Mouse (Mus musculus) granulocyte monocyte progenitor cell, adult 5-6 weeks (primary cell): ENCODE data around the gene Shtn1. TPM values are rescaled to one million over a fixed set of nuclear protein-coding genes. Genes with fewer than 3 reads are reported as not detected.
A peak's percentile ranks its signal among the peaks of the same experiment; 100 is the strongest.

ENCODE experiments used
- ATAC-seq: replicated peaks from 2 replicates; pipeline ENCODE4 v1.8.0; 2016; ENCODE audit warnings: mild to moderate bottlenecking, moderate TSS enrichment, inconsistent platforms; ENCODE audit not compliant: poor library complexity, severe bottlenecking
- total RNA-seq, 2 experiments: library from RNA; stranded (forward) in 1 of 2; stranded (reverse) in 1 of 2; fragments of 200-712, 200-1000 nt in 1 of 2; fragments of >200 nt in 1 of 2; fragmentation: Nextera tagmentation in 1 of 2; gene quantifications; 2 replicates each; pipeline ENCODE4 v1.2.3; 2014 to 2017

Shtn1 gene
- total RNA-seq, 2 experiments from 2014 or later = 0.05 to 1.2 TPM

DNA sequence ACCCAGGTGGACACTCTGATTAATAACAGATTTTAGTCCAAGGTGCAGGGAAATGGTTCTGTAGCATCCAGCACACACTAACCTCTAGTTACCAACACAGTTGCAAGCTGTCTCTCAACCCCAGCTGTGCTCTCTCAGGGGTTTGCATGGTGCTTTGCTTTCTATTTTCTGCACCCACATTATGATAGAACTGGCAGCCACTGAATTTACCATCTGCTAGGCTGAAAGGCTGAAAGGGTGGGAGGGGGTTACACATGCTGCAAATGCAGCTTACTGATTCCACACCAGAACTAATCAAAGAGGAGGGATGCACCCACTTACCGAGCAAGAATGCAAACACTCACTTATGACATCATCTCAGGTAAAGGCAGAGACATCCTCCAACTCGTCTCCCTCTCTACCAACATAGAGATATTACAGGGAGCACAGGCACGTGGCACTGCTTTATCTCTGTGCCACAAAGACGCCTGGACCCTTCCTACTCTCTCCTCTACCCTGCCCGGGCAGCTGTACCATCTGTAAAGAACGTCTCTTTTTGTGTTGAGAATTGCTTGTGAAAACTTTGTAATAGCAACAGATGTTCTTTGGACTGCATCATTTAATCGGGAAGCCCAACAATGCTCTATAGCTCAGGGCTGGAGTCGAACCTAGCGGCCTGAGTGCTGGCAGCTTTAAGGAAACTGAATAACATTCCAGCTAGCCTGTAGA, 23.0 kb downstream of the Shtn1 start:
- no peak for ATAC-seq

DNA sequence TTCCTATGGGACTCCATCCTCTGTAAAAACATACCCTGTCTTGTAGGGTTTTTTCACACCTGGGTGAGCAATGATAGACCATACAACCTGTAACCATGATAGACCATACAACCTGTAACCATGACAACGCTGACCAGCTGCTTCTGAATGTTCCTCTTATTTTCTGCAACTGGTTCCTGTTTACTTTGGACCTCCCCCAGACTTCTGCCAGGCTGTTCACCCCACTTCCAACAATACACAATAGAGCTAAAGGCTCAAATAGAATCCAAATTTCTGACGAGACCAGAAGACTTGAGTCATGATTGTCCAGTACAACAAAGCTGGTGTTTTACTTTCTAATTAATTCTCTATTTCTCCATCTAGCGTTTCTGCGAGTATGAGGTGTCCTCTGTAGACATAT, 23.8 kb downstream of the Shtn1 start:
- no peak for ATAC-seq

DNA sequence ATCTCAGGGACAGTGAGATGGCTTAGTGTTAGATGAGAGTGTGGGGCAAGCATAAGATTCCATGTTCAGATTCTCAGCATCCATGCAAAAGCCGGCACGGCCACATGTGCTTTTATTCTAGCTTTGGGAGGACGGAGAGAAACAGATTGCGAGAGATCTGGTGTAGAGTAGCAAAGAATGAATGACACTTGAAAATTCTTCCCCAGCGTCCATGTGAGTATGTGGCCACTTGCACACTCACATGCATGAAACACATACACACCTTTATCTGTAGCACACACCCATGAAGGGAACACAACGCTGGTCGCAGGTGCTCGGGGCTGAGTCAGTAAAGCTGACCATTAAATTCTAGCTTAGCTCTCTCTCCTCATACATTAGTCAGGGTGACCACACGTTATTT, 24.3 kb downstream of the Shtn1 start:
- ATAC-seq = no peak

DNA sequence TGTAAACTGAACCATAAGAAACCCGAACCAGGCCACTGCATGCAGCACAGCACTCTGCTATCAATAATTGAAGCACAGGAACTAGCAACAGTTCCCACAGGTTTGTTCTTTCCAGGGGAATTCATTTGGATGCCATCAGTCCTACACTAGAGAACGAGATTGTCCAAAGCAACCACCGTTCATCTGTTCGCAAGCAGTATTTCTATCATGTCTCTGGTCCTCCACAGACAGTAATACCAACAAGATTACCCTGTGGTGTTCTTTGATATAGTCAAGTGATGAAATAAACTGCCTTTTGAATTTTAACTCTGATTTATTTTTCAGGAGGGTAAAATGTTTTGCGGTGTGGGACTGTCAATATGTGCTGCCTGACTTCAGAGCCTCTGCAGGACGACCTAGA, 27.0 kb downstream of the Shtn1 start:
- no peak for ATAC-seq

DNA sequence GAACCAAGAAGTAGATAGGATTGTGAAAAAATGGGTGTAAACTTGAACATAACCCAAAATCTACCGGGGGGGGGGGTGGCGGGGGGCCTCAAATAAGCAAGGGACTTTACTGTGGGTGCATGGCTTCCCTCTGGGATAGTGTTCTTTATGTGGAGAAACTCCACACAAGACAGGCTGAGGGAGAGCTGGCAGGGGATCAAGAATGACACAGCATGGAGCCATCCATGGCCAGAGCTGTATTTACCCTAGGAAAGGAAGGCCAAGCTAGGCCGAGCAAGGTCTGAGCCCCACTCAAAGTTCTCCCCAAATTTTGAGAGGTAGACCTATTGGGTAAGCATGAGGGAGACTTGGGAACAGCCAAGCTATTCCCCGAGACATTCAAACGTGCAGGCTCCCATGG, 28.4 kb downstream of the Shtn1 start:
- no peak for ATAC-seq

DNA sequence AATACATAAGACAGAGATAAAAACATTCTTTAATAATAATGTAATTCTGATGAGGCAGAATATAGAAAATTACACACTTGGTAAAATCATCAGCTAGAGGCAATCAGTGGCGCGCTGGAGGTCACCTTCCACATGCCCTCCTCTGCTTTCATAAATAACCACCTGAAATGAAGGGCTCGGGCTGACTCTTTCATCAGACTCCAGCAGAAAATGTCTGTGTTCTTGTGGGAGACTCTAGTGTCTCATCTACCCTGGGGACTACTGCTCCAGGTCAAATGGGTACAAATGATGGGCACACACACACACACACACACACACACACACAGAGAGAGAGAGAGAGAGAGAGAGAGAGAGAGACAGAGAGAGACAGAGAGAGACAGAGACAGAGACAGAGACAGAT, 34.8 kb downstream of the Shtn1 start:
- ATAC-seq = no peak

DNA sequence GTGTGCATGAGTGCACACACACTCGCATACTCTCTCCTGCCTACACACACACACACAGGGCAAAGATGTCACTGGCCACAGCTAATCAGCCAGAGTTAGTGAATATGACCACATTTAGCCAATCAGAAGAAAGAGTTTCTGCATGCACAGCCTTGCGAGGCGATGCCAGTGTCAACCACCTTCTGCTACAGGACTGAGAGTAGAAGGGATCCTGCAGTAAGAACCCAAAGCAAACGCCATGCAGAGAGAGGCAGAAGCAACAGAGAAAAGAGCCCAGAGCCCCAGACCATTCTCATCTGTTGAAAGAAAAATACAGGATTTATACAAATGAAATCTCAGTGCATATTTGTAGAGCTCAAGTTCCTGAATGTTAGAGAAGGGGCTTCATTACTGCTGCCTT, 37.1 kb downstream of the Shtn1 start:
- no peak for ATAC-seq

DNA sequence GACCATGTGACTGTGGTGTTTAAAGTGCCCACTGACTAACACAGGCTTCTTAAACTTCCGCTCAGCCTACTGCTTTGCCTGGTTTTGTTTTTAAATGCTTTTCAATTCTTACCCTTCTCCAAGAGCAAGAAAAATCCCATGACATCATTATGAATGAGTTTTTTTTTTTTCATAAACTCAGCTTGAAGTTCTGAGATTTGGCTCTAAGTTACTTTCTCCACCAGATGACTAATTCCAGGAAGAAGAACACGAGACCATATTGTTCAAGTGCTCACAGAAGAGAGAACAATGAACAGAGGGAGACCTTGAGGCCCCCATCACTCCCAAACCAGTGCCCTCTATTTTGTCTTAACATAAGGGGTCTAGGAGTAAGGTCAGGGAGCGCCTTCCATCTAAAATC, 39.1 kb downstream of the Shtn1 start:
- ATAC-seq = no peak

DNA sequence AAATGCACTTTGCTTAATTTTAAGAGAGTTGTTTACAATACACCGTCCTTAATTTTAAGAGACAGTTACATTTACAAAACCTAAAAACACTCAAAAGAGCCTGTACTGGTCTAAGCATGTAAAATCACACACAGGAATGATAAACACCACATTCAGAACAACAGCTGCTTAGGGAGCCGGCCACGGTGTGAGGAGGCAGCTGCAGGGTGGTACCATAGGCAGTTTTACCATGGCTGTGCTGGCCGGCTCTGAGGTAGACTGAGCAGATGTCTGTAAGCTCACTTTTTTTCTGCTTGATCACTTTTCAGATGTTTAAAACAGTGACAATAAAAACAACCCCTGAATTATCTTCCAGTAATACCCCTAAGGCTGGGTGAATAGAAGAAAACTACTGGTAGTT, 42.7 kb downstream of the Shtn1 start:
- no peak for ATAC-seq

DNA sequence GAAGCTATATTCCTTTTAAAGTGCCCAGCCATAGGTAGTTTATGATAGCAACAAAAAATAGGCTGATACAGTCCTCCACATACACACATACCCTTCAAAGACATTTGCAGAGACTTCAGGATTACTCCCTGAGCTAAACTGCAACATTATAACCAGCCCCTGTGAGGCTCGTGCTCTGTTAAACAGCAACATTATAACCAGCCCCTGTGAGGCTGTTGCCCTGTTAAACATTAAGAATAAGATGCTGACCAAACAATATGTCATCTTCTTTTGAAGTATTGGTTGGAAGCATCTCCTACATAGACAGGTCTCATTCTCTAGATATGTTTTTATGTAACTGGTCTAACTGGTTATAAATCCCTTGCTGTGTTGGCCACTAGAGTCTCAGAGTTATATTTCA, 45.7 kb downstream of the Shtn1 start:
- ATAC-seq = no peak

DNA sequence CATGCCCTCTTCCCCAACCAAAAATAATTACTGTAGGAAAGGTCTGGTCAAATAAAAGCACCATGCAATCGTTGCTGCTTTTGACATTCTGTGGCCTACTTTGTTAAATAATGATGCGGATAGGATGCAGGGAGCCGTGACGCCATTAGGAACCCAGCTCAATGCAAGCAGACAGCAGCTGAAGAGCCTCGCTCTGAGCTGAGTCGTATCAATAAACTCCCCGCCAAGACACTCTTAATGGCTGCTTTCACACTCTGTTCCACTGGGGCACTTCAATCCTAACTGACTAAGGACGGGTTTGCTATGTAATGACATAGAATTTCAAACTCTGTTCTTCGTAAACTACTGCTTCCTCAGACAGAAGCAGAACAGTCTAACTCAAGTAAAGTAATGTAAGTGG, 46.9 kb downstream of the Shtn1 start:
- ATAC-seq = no peak

DNA sequence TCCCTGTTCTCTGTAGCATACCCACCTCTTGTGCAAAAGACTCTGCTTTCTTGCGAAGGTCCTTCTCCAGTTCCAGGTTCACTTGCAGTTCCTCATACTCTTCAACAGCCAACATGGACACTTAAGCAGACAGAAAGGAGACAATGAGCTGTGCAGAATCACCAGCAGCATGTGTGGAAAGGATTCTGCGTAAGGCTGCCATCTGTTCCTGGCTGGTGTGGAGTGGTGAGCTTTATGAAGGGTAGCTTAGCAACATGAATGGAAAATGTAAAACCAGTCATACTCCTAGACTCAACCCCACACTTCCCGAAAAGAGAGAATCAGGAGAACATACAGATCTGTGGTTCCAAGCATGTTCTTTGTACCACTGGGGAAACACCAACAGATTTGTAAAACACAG, 47.8 kb downstream of the Shtn1 start:
- no peak for ATAC-seq

DNA sequence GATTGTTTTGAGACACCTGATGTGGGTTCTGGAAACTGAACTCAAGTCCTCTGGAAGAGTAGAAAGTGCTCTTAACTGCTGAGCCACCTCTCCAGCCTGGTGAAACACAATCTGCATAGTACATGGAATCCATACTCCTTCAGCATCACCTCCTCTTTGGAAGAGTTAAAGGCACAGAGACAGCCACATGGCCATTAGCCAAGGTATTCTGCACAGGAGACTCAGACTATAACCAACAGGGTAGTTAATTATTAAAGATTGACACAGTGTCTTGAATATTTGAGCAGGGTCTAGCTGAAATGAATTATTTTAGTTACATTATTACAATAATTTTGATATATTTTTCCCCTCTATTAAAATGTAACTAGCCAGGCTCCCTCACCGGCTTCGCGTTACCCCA, 52.0 kb downstream of the Shtn1 start:
- ATAC-seq = no peak

DNA sequence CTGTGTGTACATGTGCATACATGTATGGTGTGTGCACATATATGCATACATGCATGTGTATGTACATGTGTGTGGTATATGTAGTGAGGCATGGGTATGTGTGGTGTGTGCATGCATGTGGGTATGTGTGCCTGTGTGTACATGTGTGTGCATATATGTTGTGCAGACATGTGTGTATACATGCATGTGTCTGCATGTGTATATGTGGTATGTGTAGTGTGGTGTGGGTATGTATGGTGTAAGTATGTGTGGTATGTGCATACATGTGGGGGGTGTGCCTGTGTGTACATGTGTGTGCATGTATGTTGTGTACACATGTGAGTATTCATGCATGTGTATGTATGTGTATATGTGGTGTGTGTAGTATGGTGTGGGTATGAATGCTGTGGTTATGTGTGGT, 54.3 kb downstream of the Shtn1 start:
- no peak for ATAC-seq

DNA sequence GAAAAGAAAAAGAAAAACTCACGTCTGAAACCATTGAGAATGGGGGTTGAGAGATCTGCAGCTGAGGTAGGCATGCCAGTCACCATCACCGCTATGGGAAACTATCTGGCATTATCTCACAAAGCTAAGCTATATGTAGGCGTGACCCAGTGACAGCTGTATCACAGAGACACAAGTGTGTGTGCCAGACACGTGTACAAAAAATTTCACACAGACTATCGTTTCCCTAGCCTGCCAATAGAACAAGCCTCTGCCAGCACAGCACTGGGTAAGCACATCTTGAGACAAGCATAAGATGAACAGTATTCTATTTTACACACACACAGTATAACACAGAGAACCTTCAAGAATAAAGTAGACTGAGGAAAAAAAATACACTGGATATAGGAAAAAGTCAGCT, 65.1 kb downstream of the Shtn1 start:
- no peak for ATAC-seq

DNA sequence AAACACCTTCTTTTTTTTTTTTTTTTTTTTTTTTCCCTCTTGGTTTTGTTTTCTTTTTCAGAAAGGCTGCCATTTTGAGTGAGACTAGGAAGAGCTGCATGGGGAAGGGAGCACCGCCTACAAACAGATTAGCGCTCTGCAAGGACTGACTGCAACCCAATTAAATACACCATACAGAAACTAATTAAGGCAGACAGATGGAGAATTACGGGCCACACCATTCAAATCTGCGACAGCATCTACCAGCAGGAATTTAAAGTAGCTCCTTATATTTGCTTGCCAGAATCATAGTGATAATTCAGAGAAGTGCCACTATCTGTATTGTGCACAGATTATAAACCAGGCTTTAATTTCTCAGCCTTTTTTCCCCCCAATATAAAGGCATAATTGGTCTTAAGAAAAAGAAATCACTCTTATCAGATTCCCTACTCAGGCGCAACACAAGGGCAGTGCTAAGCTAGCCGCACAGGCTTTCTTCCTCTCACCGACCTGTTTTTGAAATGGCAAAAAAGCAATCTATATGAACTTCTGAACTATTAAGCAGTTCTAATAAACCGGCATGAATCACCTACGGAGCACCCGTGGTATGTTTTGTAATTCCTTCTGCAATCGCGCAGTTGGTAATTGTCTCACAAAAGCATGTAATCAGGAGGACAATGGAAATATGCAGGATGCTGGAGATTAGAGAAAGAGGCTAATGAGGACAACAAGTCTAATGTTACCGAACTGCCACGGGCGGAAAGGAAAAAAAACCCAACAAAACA, 69.1 kb downstream of the Shtn1 start:
- no peak for ATAC-seq

DNA sequence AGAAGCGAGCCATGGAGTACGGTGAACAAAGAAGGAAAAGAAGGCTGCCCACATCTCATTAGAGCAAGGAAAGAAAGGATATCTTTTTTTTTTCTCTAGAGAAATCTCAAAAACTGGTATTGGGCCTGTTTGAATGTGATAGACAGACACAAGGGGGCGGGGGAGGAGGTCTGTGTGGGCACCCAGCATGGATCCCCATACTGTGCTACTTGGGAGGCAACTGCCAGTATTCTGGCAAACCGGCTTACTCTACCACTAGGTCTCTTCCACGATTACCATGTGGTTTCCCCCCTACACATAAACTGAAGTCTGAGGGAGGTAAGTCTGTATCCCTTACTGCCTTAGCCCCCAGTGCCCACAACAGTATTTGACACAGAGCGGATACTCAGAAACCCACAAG, 73.1 kb downstream of the Shtn1 start:
- no peak for ATAC-seq

DNA sequence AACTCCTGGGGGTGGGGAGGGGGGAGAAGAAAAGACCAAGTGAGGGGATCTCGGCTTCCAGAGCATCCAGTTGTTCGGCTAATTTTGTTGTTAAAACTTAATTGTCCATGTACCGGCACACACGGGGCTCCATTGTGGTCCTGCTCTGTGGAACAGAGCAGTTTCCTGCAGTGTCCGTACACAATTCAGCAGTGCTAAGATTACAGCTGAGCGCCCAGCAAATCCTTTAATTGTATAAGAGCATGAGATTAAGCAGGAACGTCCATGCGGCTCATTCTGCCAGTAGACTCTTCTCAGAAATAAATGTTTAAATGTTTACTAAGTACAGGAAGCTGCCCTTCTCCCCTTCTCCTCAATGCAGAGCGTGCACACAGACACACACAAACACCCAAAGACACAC, 94.3 kb downstream of the Shtn1 start:
- ATAC-seq = no peak

DNA sequence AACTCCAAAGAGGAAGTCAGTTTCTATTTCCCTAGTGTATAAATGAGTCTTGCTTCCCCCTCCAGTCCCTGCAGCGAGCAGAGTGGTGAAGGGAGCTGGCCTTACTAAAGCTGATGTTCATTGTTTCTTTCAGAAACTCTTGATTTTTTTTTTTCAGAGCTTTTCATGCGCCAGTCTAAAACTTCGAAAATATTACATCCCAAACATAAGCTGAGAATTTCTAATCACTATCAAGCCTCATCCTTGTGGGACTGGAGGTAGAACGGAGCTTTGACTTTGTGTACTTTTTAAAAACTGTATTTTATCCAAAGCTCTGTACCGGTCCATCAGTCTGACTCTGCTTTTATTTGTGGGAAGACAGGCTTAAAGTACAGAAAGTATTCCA, 95.9 kb downstream of the Shtn1 start:
- no peak for ATAC-seq

DNA sequence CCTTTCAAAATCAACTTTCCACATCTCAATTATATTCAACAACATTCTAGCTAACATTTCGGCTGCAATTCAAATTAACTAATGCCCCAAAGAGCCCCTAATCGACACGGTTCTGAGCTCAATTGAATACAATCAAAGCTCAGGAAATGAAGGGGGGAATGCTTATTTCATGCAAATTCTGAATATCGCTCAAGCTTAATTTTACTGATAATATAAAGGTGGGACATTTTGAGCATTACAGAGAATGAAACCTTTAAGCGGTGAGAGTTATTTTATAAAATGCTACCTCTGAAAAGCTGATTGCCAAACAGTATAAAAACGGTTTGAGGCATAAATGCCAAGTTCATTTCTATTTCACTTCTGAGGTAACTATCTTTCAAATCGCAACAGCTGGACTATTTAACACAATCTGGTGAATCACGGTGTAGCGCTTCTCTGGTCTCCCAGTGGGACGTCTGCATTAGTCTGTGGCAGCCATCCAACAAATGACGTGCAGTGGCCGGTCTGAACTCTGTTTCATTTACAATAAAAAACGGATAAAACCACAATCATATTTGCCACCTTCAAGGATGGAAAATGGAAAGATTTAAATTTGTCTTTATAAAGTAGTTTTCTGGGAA, 96.4 kb downstream of the Shtn1 start:
- no peak for ATAC-seq

DNA sequence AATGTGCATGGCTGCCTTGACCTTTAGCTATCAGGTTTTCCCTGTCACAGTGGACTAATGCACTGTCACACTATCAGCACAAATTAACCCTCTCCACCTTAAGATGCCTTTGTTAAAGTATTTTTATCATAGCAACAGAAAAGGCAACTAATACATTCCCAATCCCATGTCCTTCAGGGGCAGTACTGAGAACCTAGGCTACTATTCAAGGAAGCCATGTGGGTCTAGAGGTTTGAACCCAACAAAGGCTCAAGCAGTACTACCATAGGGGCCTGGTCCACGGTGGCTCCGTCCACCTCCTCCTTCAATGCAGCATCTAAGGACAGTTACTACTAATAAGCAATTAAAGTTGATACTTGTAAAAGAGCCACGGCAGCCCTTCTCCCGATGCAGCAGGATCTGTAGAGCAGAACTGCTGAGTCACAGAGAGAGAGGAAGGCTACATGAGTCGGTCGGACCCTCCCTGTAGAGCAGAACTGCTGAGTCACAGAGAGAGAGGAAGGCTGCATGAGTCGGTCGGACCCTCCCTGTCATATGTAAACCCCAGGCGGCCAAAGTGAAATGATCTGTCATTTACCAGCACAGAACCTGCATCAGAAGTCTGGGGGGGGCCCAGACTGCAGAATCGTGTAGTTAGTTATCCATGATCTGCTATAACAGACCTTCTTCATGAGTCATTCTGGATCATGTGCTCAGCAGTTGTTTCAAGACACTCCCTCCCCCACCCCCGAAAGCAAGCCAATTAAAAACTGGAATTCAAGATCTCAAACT, 97.3 kb downstream of the Shtn1 start:
- ATAC-seq = peak; percentile 98
